Mouse (Mus musculus): ENCODE results near the gene Dcun1d1. TPM values are rescaled to one million over a fixed set of nuclear protein-coding genes. Genes with fewer than 3 reads are reported as not detected.

The Dcun1d1 gene
- polyA plus RNA-seq (2014; fragmentation: Illumina TruSeq; extraction: RNeasy Lipid Tissue Mini Kit (QIAGEN cat#74804)) = 366 TPM

GRCm38 (mm10) chr3:35937345-35937744, at the start of gene Dcun1d1:
Gene Dcun1d1 (minus strand): TSS chr3:35937445.

Other genes with a start within 250 kb of the Dcun1d1 start
- 213 TPM for gene Atp11b, start 183.3 kb downstream of the Dcun1d1 start, polyA plus RNA-seq (2014; fragmentation: Illumina TruSeq; extraction: RNeasy Lipid Tissue Mini Kit (QIAGEN cat#74804))
- gene Mccc1, start 63.2 kb upstream of the Dcun1d1 start, polyA plus RNA-seq (2014; fragmentation: Illumina TruSeq; extraction: RNeasy Lipid Tissue Mini Kit (QIAGEN cat#74804)) = 44.0 TPM
- gene Ccdc144b, start 116.1 kb upstream of the Dcun1d1 start, polyA plus RNA-seq (2014; fragmentation: Illumina TruSeq; extraction: RNeasy Lipid Tissue Mini Kit (QIAGEN cat#74804)) = not detected
- 24.0 TPM for gene Acad9, start 128.5 kb upstream of the Dcun1d1 start, polyA plus RNA-seq (2014; fragmentation: Illumina TruSeq; extraction: RNeasy Lipid Tissue Mini Kit (QIAGEN cat#74804))
- gene D3Ertd254e, start 213.6 kb upstream of the Dcun1d1 start, polyA plus RNA-seq (2014; fragmentation: Illumina TruSeq; extraction: RNeasy Lipid Tissue Mini Kit (QIAGEN cat#74804)) = 34.7 TPM